Mouse (Mus musculus): ENCODE data around the gene Olfr1138.

Gene Olfr1138

GRCm38 (mm10) chr2:87739878-87740277, at the start of gene Olfr1138:
Olfr1138 (minus strand) TSS chr2:87739978.
- DNase-seq = no peak

GRCm38 (mm10) chr2:87779183-87779582, 39.4 kb upstream of the Olfr1138 start, which contains the start of gene Olfr152:
Olfr152 (plus strand) TSS chr2:87779483.
- no peak for DNase-seq

DNA sequence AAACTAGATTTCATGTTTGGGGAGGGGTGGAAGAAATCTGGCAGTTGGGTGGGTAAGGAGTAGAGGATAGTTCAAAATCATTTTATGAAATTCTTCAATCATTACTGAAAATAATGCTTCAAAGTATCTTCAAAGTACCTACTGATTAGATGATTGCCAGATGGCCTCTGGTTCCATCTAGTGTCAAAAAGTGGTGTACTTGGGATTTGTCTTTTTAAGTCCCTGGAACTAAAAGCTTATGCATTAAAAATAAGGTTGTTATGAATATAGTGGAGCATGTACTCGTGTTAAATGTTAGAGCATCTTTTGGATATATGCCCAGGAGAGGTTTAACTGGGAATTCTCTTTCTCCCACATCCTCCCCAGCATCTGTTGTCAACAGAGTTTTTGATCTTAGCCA, 36.4 kb upstream of the Olfr1138 start:
- DNase-seq = no peak

- no peak for DNase-seq
Observed at GRCm38 (mm10) chr2:87753891-87754290, 14.1 kb upstream of the Olfr1138 start, which contains the start of gene Olfr1141. Olfr1141 (minus strand) TSS chr2:87753991.

DNA sequence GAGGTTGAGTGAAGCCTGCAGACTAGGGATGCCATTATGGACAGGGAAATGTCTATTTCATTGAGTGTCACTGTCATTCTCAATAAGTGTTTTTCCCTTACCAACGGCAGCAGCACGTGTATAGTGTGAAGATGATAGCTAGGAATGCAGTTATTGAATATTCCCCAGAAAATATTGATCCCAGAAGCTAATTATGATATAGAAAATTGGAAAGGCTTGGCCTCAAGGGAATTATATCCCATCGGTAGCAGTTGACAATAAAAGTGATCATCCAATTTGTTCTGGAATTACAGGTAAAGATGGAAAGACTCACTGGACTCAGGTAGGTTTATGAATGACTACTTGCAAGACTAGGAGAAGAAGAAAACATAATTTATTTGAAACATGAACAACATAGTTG, 3.7 kb upstream of the Olfr1138 start, which contains the start of gene Olfr1140:
TSS of gene Olfr1140 (plus strand) at position 301 of the 400 bp plus-strand sequence.
- no peak for DNase-seq

DNA sequence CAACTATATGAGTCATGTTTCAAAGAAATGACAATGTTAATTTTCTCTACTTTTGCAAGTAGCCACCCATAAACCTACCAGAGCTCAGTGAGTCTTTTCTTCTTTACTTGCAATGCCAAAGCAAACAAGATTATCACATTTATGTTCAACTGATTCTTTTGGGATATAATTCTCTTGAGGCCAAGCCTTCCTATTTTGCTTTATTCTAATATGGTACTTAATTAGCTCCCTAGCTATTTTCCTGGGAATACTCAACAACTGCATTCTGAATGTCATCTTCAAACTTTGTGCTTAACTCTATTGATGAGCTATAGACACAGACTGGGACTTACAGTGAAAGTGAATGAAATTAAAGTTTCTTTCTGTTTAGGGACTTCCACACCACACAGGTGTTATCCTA, 26.7 kb downstream of the Olfr1138 start, which contains the start of gene Olfr1137:
TSS of gene Olfr1137 (minus strand) at position 101 of the 400 bp plus-strand sequence.
- DNase-seq = no peak

DNA sequence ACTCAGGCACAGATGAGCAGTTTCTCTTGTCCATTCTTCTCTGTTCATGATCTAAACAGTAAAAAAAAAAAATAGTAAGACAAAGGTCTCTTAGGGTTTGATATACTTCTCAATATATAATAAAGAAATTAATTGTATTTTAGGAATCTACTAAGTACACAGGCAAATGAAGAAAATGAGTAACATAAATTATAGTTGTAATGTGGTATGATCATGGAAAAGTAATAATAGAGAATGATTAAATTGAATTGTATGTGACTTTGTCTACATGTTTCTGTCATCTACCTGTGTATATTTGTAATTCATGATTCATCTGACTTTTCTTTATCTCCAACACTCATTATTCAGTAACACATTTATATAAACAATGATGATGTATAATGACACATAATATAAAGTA, 45.9 kb downstream of the Olfr1138 start, which contains the start of gene Olfr1136:
TSS of gene Olfr1136 (minus strand) at position 101 of the 400 bp plus-strand sequence.
- no peak for DNase-seq

Measured in layer of hippocampus, adult 9-11 months (tissue).